Mouse (Mus musculus) splenic B cell, adult 2 months (primary cell): Measurements from ENCODE around the gene Gm20489.
A peak's percentile ranks its signal among the peaks of the same experiment; 100 is the strongest.

Source experiments
- DNase-seq: peaks from one replicate; pipeline ENCODE4 v3.0.0-alpha.2; 2011; ENCODE audit warnings: low read depth, low spot score
- H3K27me3 ChIP-seq: 2 replicates; pipeline ENCODE4 v1.6.1; 2012; ENCODE audit warnings: mild to moderate bottlenecking, low read length, moderate library complexity, mixed read lengths; ENCODE audit not compliant: control insufficient read depth, poor library complexity, insufficient read depth, severe bottlenecking
- H3K36me3 ChIP-seq: 2 replicates; pipeline ENCODE4 v1.6.1; 2012; ENCODE audit warnings: mild to moderate bottlenecking, low read length, moderate library complexity, mixed read lengths; ENCODE audit not compliant: control insufficient read depth, poor library complexity, insufficient read depth, severe bottlenecking

Gm20489 gene

GRCm38 (mm10) chrX:101282813-101283212 is 14.0 kb upstream of the Gm20489 start:
- H3K36me3 ChIP-seq, result peaks cover 15% of the 10 kb centered on the region
- no peaks in the 10 kb centered on the region for H3K27me3 ChIP-seq
- DNase-seq, result no peak

- Histone ChIP-seq H3K27me3 (no peaks in the 10 kb centered on the region), H3K36me3 (0 out of 2 replicates have a peak, but pooled peaks cover 4% of the 10 kb centered on the region)
- DNase-seq, result peak; percentile 94
Observed at GRCm38 (mm10) chrX:101273875-101274738, 5.3 kb upstream of the Gm20489 start, which contains the start of gene Med12. Gene Med12 (plus strand): TSS chrX:101274030.

- no peaks in the 10 kb centered on the region for H3K27me3 ChIP-seq
- 0 out of 2 replicates have a peak, but pooled peaks cover 4% of the 10 kb centered on the region for H3K36me3 ChIP-seq
- no peak for DNase-seq
Observed at GRCm38 (mm10) chrX:101273410-101273809, 4.6 kb upstream of the Gm20489 start.

GRCm38 (mm10) chrX:101268025-101268754 is 633 bp downstream of the Gm20489 start, which contains the start of gene Il2rg:
Gene Il2rg (minus strand): TSS chrX:101268255.
- Histone ChIP-seq H3K36me3 (peaks cover 15% of the 10 kb centered on the region; the same call in 1 of the 2 replicates), H3K27me3 (no peaks in the 10 kb centered on the region)
- DNase-seq, result peak; percentile 94

GRCm38 (mm10) chrX:101266631-101267030 is 2.2 kb downstream of the Gm20489 start:
- peaks cover 17% of the 10 kb centered on the region; the same call in 1 of the 2 replicates for H3K36me3 ChIP-seq
- no peak for DNase-seq
- H3K27me3 ChIP-seq, result no peaks in the 10 kb centered on the region

GRCm38 (mm10) chrX:101263892-101264291 is 4.9 kb downstream of the Gm20489 start, which contains the start of gene Gm614:
Gene Gm614 (minus strand): TSS chrX:101263992.
- Histone ChIP-seq H3K27me3 (no peaks in the 10 kb centered on the region; the same call in 1 of the 2 replicates), H3K36me3 (peaks cover 18% of the 10 kb centered on the region; the same call in 1 of the 2 replicates)
- no peak for DNase-seq

GRCm38 (mm10) chrX:101260441-101261325 is 8.1 kb downstream of the Gm20489 start:
- DNase-seq, result peak; percentile 30
- no peaks in the 10 kb centered on the region; the same call in 1 of the 2 replicates for H3K27me3 ChIP-seq
- peaks cover 15% of the 10 kb centered on the region; the same call in 1 of the 2 replicates for H3K36me3 ChIP-seq

GRCm38 (mm10) chrX:101256603-101257002 is 12.2 kb downstream of the Gm20489 start:
- DNase-seq, result peak; percentile 66
- H3K27me3 ChIP-seq, result no peaks in the 10 kb centered on the region; the same call in 1 of the 2 replicates

GRCm38 (mm10) chrX:101254740-101255139 is 14.1 kb downstream of the Gm20489 start:
- no peaks in the 10 kb centered on the region for H3K27me3 ChIP-seq
- no peak for DNase-seq
- H3K36me3 ChIP-seq, result no peaks in the 10 kb centered on the region

More at GRCm38 (mm10) chrX:101256603-101257002, 12.2 kb downstream of the Gm20489 start:
- H3K36me3 ChIP-seq, result 0 out of 2 replicates have a peak, but pooled peaks cover 1% of the 10 kb centered on the region

GRCm38 (mm10) chrX:101253952-101254729 is 14.7 kb downstream of the Gm20489 start, which contains the start of gene Foxo4:
Gene Foxo4 (plus strand): TSS chrX:101254528.
- peak; percentile 91 for DNase-seq
- no peaks in the 10 kb centered on the region for H3K27me3 ChIP-seq
- no peaks in the 10 kb centered on the region for H3K36me3 ChIP-seq

- Histone ChIP-seq H3K36me3 (no peaks in the 10 kb centered on the region), H3K27me3 (no peaks in the 10 kb centered on the region)
- DNase-seq, result no peak
Observed at GRCm38 (mm10) chrX:101245011-101245410, 23.8 kb downstream of the Gm20489 start.

GRCm38 (mm10) chrX:101222796-101223162 is 46.0 kb downstream of the Gm20489 start:
- H3K27me3 ChIP-seq, result no peaks in the 10 kb centered on the region
- H3K36me3 ChIP-seq, result no peaks in the 10 kb centered on the region

More at GRCm38 (mm10) chrX:101222796-101223162, 46.0 kb downstream of the Gm20489 start:
- DNase-seq, result no peak
